Mouse (Mus musculus): ENCODE results near the gene Armh3. TPM values are rescaled to one million over a fixed set of nuclear protein-coding genes. Genes with fewer than 3 reads are reported as not detected.
A peak's percentile ranks its signal among the peaks of the same experiment; 100 is the strongest.

Gene Armh3
- polyA plus RNA-seq, 1 experiment from 2014 or later, result 24.7 TPM

DNA sequence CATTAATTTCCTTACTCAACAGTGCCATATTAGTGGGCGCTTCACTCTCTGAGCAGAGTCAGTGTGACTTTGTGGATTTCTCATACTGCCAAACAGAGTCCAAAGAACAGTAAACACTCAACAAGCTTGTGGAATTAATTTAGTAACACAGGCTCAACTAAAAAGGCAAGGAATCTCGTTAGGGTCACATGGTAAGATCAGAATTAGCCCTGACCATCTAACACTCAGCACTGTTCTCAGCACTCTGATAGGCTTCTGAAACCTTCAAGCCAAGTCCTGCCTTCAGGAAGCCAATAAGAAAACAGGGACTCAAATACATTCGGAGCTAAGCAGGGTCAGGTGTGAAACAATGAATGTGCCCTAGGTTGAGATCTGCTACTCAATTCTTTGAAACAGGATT lies 172.1 kb downstream of the Armh3 start:
- Histone ChIP-seq H3K4me2 (replicated peaks) (no peak overlapping the region), H3K9ac (replicated peaks) (no peak overlapping the region), H3K4me3 (no peak overlapping the region), H3K4me1 (peaks cover 9% of the 10 kb centered on the region), H3K36me3 (0 out of 2 replicates have a peak, but pooled peaks cover 3% of the 10 kb centered on the region), H3K27me3 (no peaks in the 10 kb centered on the region), H3K27ac (replicated peaks) (no peak overlapping the region), H3K9me3 (no peaks in the 10 kb centered on the region)
- ATAC-seq (replicated peaks), result no peak
- 75% methylated on average over 3 of the region's 3 CpGs for WGBS

DNA sequence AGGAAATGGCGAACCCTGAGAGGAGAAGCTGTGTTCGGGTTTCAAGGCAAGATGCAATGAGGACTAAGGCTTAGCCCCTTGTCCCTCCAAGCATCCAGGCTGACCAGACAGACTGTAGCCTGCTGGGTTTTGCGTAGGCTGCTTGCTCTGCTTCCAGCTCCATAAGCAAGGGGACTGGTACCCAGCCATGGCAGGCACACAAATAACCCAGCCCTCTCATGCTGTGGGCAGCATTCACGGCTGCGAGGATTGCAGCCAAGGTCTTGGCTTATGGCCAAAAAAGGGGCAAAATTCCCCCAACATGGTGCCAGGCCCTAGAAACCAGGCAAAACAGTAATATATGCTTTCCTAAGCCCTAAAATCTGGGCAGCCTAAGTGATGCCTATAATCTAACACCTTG lies 176.5 kb downstream of the Armh3 start:
- Histone ChIP-seq H3K4me3 (no peak overlapping the region), H3K27me3 (no peaks in the 10 kb centered on the region), H3K9me3 (no peaks in the 10 kb centered on the region), H3K27ac (replicated peaks) (peak overlapping the region; percentile 28; the same call in 1 of the 2 replicates), H3K36me3 (no peaks in the 10 kb centered on the region; the same call in 1 of the 2 replicates), H3K4me2 (replicated peaks) (no peak overlapping the region), H3K4me1 (peaks cover 12% of the 10 kb centered on the region), H3K9ac (replicated peaks) (no peak overlapping the region)
- ATAC-seq (replicated peaks), result 0 out of 2 replicates have a peak, but pooled peaks have one; percentile 61
- WGBS, result 37% methylated on average over 5 of the region's 5 CpGs

DNA sequence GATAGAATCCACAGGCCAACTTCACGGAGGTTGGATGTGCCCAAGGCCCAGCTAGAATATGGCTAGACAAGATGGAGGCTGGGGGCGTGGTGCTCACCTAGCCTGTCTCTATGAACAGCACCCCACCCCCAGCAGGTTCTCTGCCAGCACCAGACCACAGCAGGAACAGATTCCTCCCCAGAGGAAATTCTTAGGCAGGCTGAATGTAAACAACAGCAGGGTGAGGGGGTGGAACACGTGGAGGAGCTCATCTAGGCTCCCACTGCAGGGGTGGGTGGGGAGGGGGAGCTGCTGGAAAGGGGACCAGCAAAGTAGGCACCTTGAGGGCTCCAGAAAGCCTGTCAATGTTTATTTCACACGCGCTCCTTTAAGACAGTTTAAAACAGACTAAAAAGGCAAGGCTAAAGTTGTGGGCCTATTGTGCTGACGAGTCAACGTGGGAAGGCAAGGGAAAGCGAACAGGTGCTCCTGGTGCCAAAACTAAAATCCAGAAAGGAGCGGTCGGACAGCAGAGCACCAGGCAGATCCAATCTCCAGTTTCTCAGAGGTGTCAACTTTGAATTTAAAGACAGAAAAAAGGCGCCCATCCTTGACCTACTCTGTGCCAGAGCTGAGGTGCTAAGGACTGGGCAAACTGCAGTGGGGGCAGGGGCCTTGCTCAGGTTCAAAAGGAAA lies 180.3 kb downstream of the Armh3 start:
- ATAC-seq (replicated peaks), result no peak
- Histone ChIP-seq H3K4me1 (peaks cover 40% of the 10 kb centered on the region), H3K4me2 (replicated peaks) (no peak overlapping the region), H3K4me3 (no peak overlapping the region), H3K27me3 (no peaks in the 10 kb centered on the region), H3K9me3 (no peaks in the 10 kb centered on the region), H3K36me3 (no peaks in the 10 kb centered on the region; the same call in 1 of the 2 replicates), H3K27ac (replicated peaks) (no peak overlapping the region), H3K9ac (replicated peaks) (no peak overlapping the region)
- WGBS, result 68% methylated on average over 11 of the region's 11 CpGs

DNA sequence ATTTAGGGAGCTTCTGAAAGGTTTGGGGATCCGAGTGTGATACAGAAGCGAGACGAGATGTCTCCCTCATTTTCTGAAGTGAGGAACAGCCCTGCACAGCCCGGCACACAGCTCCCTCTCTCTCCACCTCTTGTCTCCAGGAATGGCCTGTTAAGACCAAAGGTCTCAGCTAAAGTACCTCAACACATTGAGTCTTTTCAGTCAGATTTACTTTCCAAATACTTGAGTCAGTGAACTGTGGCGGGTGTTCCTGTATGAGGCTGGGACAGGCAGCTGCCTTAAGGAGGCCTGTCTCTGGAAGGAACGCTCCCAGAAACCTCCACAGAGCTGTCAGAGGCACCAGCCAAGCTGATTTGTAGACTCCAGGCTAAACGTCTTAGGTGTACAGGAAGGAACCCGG lies 181.6 kb downstream of the Armh3 start:
- H3K36me3 ChIP-seq, result no peaks in the 10 kb centered on the region; the same call in 1 of the 2 replicates
- H3K4me1 ChIP-seq, result peaks cover 46% of the 10 kb centered on the region
- no peaks in the 10 kb centered on the region for H3K9me3 ChIP-seq
- ATAC-seq (replicated peaks), result no peak
- no peak overlapping the region for H3K9ac ChIP-seq (replicated peaks)
- no peak overlapping the region for H3K4me2 ChIP-seq (replicated peaks)
- no peak overlapping the region for H3K27ac ChIP-seq (replicated peaks)
- H3K4me3 ChIP-seq, result no peak overlapping the region
- WGBS, result 17% methylated on average over 8 of the region's 8 CpGs
- H3K27me3 ChIP-seq, result no peaks in the 10 kb centered on the region

DNA sequence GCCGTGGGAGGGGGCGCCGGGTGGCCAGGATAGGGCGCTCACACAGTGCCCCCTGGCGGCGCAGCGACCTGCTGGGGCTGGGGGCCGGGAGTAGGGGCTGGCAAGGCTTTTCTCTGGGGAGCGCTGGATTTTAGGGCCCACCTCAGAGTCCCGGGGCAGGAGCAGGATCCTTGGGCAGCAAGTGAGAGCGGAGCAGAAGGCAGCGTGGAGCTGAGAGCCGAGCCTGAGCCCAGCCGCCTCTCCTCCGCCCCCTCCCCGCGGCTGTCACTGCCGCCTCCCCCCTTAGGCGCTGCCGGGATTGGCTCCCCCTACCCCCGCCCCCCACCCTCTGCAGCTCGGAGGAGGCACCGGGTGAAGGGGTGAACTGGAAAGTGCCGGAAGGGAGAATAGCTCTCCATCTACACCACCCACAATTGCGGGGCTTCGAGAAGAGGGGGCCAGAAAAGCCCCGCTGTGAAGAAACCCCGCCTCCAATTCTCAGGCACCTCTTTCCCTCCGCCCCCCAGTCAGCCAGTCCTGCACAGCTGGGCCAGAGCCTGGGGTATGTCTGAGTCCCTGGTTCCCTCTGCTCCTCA lies 182.4 kb downstream of the Armh3 start, which contains the start of gene Kcnip2:
TSS of gene Kcnip2 (minus strand) at position 231 of the 575 bp plus-strand sequence.
- peaks cover 42% of the 10 kb centered on the region for H3K4me1 ChIP-seq
- H3K27ac ChIP-seq (replicated peaks), result peak within 1 kb of the TSS; percentile 24; the same call in 1 of the 2 replicates
- H3K9ac ChIP-seq (replicated peaks), result peak within 1 kb of the TSS; percentile 54
- ATAC-seq (replicated peaks), result peak; percentile 62
- no peaks in the 10 kb centered on the region for H3K27me3 ChIP-seq
- H3K4me2 ChIP-seq (replicated peaks), result peak within 1 kb of the TSS; percentile 87
- no peaks in the 10 kb centered on the region for H3K9me3 ChIP-seq
- H3K36me3 ChIP-seq, result no peaks in the 10 kb centered on the region; the same call in 1 of the 2 replicates
- peak within 1 kb of the TSS; percentile 45 for H3K4me3 ChIP-seq
- WGBS, result under 1% methylated on average over 26 of the region's 29 CpGs

DNA sequence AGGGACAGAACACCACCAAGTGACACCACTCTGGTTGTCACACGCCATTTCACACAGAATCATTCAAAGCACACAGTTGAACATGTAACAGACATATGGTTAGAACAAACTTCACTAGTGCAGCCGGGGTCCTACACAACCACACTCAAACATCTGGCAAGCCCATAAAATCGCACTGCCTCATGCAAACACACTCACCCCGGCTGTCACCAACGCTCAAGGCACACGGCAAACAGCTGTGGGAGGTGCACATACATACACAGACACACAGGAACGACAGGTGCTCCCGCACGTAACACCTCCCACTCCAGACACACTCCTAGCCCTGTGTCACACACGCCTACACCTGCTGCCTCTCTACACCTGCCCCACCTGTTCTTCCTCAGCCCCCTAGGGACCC lies 183.1 kb downstream of the Armh3 start:
- Histone ChIP-seq H3K36me3 (no peaks in the 10 kb centered on the region; the same call in 1 of the 2 replicates), H3K4me2 (replicated peaks) (peak overlapping the region; percentile 87), H3K27ac (replicated peaks) (no peak overlapping the region), H3K27me3 (no peaks in the 10 kb centered on the region), H3K4me3 (peak overlapping the region; percentile 45), H3K9me3 (no peaks in the 10 kb centered on the region), H3K4me1 (peaks cover 42% of the 10 kb centered on the region), H3K9ac (replicated peaks) (peak overlapping the region; percentile 54)
- WGBS, result 64% methylated on average over 10 of the region's 10 CpGs
- ATAC-seq (replicated peaks), result 0 out of 2 replicates have a peak, but pooled peaks have one; percentile 11

DNA sequence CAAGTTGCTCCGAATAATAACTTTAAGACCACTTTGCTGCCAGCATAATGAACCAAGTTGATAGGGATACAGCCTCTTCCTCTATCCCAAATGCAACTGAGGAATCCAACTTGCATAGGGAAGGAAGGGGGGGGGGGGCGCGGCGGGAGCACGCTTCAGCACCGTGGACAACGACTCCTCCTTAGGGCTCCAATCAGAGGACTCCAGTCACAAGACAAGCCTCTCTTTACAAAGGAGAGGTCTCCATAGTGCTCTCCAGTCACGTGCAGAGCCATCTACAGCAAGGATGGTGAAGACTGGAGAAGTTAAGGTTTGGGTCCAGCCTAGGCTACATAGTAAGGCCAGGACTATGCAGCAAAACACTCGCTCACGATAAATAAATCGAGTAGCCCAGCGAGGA lies 184.5 kb downstream of the Armh3 start:
- Histone ChIP-seq H3K4me3 (no peak overlapping the region), H3K9ac (replicated peaks) (no peak overlapping the region), H3K36me3 (no peaks in the 10 kb centered on the region; the same call in 1 of the 2 replicates), H3K4me1 (peaks cover 42% of the 10 kb centered on the region), H3K9me3 (no peaks in the 10 kb centered on the region), H3K27me3 (no peaks in the 10 kb centered on the region), H3K4me2 (replicated peaks) (no peak overlapping the region), H3K27ac (replicated peaks) (no peak overlapping the region)
- 0 out of 2 replicates have a peak, but pooled peaks have one; percentile 12 for ATAC-seq (replicated peaks)
- 12% methylated on average over 12 of the region's 12 CpGs for WGBS

DNA sequence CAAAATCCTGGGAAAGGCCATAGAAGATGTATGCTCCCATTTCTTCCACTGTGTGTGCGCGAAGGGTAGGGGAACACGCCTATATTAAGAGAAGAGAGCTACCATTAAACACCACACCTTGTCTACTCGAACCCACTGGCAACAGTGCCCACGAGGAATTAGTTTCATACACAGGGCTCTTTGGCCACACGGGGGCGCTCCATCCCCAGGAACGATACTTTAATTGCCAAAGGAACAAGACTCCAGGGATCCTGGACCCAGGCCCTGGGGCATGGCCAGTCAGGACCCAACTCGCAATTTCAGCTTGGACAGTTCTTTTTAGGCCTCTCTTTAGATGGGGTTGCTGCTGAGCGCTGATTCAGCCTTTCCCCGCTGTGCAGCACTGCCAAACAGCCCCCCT lies 185.0 kb downstream of the Armh3 start:
- ATAC-seq (replicated peaks), result peak; percentile 9; the same call in 1 of the 2 replicates
- H3K27me3 ChIP-seq, result no peaks in the 10 kb centered on the region
- 0 out of 2 replicates have a peak overlapping the region, but pooled peaks have one; percentile 47 for H3K4me2 ChIP-seq (replicated peaks)
- no peaks in the 10 kb centered on the region for H3K9me3 ChIP-seq
- H3K9ac ChIP-seq (replicated peaks), result no peak overlapping the region
- peaks cover 42% of the 10 kb centered on the region for H3K4me1 ChIP-seq
- H3K27ac ChIP-seq (replicated peaks), result no peak overlapping the region
- no peak overlapping the region for H3K4me3 ChIP-seq
- 9% methylated on average over 11 of the region's 11 CpGs for WGBS
- no peaks in the 10 kb centered on the region for H3K36me3 ChIP-seq

DNA sequence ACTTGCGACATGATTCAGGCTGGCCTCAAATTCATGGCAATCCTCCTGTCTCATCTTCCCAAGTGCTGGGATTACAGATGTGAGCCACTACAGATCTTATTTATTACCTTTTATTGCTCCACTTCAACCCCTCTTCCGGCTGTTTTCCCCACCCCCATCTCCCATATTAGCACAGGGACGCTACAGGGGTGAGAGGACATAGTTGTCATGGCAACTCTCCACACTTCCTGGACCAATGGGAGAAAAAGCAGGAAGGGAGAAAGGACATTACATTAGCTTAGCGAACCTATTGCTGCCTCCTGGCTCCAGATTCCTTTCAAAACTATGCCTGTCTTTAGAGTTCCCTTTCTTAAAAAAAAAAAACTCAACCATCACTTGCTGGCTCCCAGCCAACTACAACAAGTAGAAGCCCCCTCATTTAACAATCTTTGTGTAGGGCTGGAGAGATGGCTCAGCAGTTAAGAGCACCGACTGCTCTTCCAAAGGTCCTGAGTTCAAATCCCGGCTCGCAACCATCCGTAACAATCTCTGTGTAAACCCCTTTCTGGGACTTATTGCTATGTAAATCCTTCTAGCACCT lies 185.5 kb downstream of the Armh3 start:
- 18% methylated on average over 8 of the region's 8 CpGs for WGBS
- Histone ChIP-seq H3K4me3 (peak overlapping the region; percentile 30), H3K4me2 (replicated peaks) (peak overlapping the region; percentile 47), H3K27ac (replicated peaks) (no peak overlapping the region), H3K4me1 (peaks cover 42% of the 10 kb centered on the region), H3K9ac (replicated peaks) (peak overlapping the region; percentile 31; the same call in 1 of the 2 replicates), H3K27me3 (no peaks in the 10 kb centered on the region), H3K9me3 (no peaks in the 10 kb centered on the region), H3K36me3 (no peaks in the 10 kb centered on the region)
- 0 out of 2 replicates have a peak, but pooled peaks have one; percentile 14 for ATAC-seq (replicated peaks)

DNA sequence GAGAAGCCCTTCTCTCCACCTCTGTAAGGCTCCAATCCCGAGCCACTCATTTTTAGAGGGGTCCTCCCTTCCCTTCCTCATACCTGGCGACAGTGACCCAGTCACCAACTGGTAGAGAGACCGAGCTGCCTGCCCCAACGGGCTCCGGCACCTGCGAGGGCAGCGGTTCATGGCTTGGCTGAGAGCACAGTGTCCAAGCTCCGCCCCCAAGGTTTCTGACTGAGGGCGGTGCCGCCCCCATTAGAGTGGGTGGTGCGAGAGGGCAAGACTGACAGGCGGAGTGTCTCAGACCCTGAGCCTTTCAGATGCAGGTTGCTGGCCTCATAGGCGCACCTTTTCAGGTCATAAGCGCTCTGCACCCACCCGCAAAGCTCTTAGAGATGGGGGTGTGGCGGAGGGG lies 186.2 kb downstream of the Armh3 start:
- no peak overlapping the region for H3K27ac ChIP-seq (replicated peaks)
- peak; percentile 28; the same call in 1 of the 2 replicates for ATAC-seq (replicated peaks)
- WGBS, result 2% methylated on average over 16 of the region's 16 CpGs

DNA sequence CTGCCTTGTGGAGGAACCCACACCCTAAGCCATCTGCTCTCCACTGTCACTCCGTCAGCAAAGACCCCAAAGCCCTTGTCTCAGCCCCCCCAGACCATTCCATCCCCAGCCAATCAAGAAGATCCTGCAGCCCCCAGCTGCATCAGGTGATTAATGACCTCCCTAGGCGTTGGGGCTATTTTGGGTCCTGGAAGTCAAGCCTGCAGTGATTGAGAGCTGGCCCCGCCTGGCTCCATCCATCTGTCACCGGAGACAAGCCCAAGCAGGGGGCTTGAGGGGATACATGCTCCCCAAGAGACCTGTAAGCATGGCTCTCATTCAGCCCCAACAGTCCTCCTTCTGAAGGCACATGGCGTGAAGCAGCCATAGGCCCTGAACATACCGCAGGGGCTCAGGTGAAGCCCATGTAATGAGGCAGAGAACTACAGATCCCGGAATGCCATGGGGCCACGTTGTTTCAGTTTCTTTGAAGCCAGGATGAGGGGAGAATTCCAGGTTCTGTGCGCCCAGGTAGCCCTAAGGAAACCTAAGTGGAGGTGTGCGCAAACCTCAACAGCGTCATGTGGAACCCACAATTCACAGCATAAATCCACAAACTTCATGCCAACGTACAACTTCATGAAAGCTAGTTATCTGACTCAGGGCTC lies 187.1 kb downstream of the Armh3 start:
- WGBS, result 77% methylated on average over 12 of the region's 12 CpGs
- Histone ChIP-seq H3K9ac (replicated peaks) (no peak overlapping the region), H3K36me3 (no peaks in the 10 kb centered on the region), H3K27ac (replicated peaks) (no peak overlapping the region), H3K9me3 (no peaks in the 10 kb centered on the region), H3K4me2 (replicated peaks) (no peak overlapping the region), H3K27me3 (no peaks in the 10 kb centered on the region), H3K4me3 (no peak overlapping the region), H3K4me1 (peaks cover 33% of the 10 kb centered on the region)
- no peak for ATAC-seq (replicated peaks)

More for the DNA sequence above, 186.2 kb downstream of the Armh3 start:
- Histone ChIP-seq H3K9ac (replicated peaks) (peak overlapping the region; percentile 31; the same call in 1 of the 2 replicates), H3K9me3 (no peaks in the 10 kb centered on the region), H3K36me3 (no peaks in the 10 kb centered on the region), H3K4me2 (replicated peaks) (peak overlapping the region; percentile 47), H3K4me1 (peaks cover 42% of the 10 kb centered on the region), H3K4me3 (peak overlapping the region; percentile 30), H3K27me3 (no peaks in the 10 kb centered on the region)

All from forebrain, embryonic 15.5 days (tissue).